Mouse (Mus musculus): Measurements from ENCODE around the gene Angptl7. TPM values are rescaled to one million over a fixed set of nuclear protein-coding genes. Genes with fewer than 3 reads are reported as not detected.

Angptl7 gene
- polyA plus RNA-seq, 1 experiment from 2014 or later: 0.37 TPM

GRCm38 (mm10) chr4:148490502-148490901 is 9.8 kb downstream of the Angptl7 start:
- Histone ChIP-seq H3K27me3 (replicated peaks) (no peaks in the 10 kb centered on the region), H3K4me3 (no peak overlapping the region), H3K4me2 (no peak overlapping the region), H3K9ac (no peak overlapping the region), H3K27ac (no peak overlapping the region), H3K36me3 (peaks cover 93% of the 10 kb centered on the region), H3K4me1 (0 out of 2 replicates have a peak, but pooled peaks cover 7% of the 10 kb centered on the region), H3K9me3 (replicated peaks) (no peaks in the 10 kb centered on the region)
- WGBS (ENCODE audit: insufficient replicate concordance): 78% methylated on average over 6 of the region's 6 CpGs
- no peak for ATAC-seq

GRCm38 (mm10) chr4:148487841-148488240 is 12.4 kb downstream of the Angptl7 start:
- no peak overlapping the region for H3K4me3 ChIP-seq
- H3K9me3 ChIP-seq (replicated peaks): no peaks in the 10 kb centered on the region
- H3K9ac ChIP-seq: no peak overlapping the region
- peaks cover 96% of the 10 kb centered on the region for H3K36me3 ChIP-seq
- H3K27ac ChIP-seq: no peak overlapping the region
- no peak overlapping the region for H3K4me2 ChIP-seq
- H3K27me3 ChIP-seq (replicated peaks): no peaks in the 10 kb centered on the region
- no peak for ATAC-seq
- H3K4me1 ChIP-seq: no peaks in the 10 kb centered on the region
- 65% methylated on average over 2 of the region's 2 CpGs for WGBS (ENCODE audit: insufficient replicate concordance)

DNA sequence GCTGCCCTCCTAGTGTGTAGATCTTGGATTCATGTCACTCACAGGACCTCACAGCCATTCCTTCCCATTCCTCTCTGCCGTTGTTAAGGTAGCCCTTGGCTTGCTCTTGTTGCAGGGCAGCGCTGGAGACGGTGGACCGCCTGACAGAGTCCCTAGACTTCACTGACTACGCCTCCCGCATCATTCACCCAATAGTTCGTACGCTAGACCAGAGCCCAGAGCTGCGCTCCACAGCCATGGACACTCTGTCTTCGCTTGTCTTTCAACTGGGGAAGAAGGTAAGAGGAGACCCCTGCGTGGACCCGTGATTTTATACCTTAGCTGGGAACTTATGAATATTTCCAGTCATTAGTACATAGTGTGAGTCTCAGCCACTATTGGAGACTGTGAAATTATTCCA is 15.7 kb downstream of the Angptl7 start:
- no peak overlapping the region for H3K9ac ChIP-seq
- peaks cover 95% of the 10 kb centered on the region for H3K36me3 ChIP-seq
- no peak overlapping the region for H3K4me3 ChIP-seq
- no peak for ATAC-seq
- H3K27ac ChIP-seq: no peak overlapping the region
- H3K27me3 ChIP-seq (replicated peaks): no peaks in the 10 kb centered on the region
- no peaks in the 10 kb centered on the region for H3K9me3 ChIP-seq (replicated peaks)
- H3K4me2 ChIP-seq: no peak overlapping the region
- no peaks in the 10 kb centered on the region for H3K4me1 ChIP-seq
- WGBS (ENCODE audit: insufficient replicate concordance): 90% methylated on average over 12 of the region's 12 CpGs

- no peak for ATAC-seq
- no peak overlapping the region for H3K4me3 ChIP-seq
- H3K36me3 ChIP-seq: peaks cover 95% of the 10 kb centered on the region
- WGBS (ENCODE audit: insufficient replicate concordance): 83% methylated on average over 2 of the region's 2 CpGs
- no peak overlapping the region for H3K27ac ChIP-seq
- no peaks in the 10 kb centered on the region for H3K9me3 ChIP-seq (replicated peaks)
- H3K27me3 ChIP-seq (replicated peaks): no peaks in the 10 kb centered on the region
- H3K4me2 ChIP-seq: no peak overlapping the region
- H3K9ac ChIP-seq: no peak overlapping the region
- no peaks in the 10 kb centered on the region for H3K4me1 ChIP-seq
Measured at GRCm38 (mm10) chr4:148481557-148482168, 18.6 kb downstream of the Angptl7 start.

DNA sequence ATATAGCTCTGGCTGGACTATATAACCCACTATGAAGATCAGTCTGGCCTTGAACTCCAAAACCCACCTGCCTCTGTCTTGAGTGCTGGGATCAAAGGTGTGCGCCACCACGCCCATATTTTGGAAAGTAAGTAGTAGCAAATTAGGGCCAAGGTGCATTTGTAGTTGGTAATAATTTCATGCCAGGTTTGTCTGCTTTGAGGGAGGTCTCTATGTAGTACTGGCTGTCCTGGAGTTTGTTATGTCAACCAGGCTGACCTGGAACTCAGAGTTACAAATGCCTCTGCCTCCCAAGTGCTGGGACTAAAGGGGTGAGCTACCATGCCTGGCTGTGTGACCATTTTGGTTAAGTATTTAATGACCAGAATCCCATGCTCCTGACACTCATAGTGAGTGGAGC is 20.0 kb downstream of the Angptl7 start:
- 96% methylated on average over 2 of the region's 2 CpGs for WGBS (ENCODE audit: insufficient replicate concordance)
- H3K27me3 ChIP-seq (replicated peaks): no peaks in the 10 kb centered on the region
- H3K27ac ChIP-seq: no peak overlapping the region
- H3K4me1 ChIP-seq: no peaks in the 10 kb centered on the region
- H3K4me2 ChIP-seq: no peak overlapping the region
- H3K9ac ChIP-seq: no peak overlapping the region
- H3K9me3 ChIP-seq (replicated peaks): no peaks in the 10 kb centered on the region
- ATAC-seq: no peak
- H3K36me3 ChIP-seq: peaks cover 95% of the 10 kb centered on the region
- H3K4me3 ChIP-seq: no peak overlapping the region

DNA sequence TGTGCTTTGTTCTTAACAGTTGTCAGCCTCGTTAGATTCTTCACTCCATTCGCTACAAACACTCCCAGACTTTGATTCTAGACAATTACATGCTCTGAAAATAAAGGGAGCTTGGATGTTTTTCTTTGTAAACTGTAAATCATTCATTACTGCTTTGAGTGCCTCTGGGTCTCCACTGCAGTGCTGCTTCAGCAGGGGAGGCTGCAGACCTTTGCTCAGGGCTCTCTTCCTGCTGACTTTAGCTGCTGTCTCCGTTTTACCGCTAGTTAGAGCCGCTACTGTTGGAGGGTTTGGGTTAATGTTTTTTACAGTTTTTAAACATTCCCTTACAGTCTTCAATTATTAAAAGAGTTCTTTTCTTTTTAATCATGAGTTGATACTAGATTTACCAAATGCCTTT is 26.8 kb downstream of the Angptl7 start:
- no peak for ATAC-seq
- Histone ChIP-seq H3K9me3 (replicated peaks) (no peaks in the 10 kb centered on the region), H3K27ac (no peak overlapping the region), H3K9ac (no peak overlapping the region), H3K27me3 (replicated peaks) (no peaks in the 10 kb centered on the region), H3K36me3 (peaks cover 96% of the 10 kb centered on the region), H3K4me2 (no peak overlapping the region), H3K4me1 (no peaks in the 10 kb centered on the region), H3K4me3 (no peak overlapping the region)
- 91% methylated on average over 5 of the region's 5 CpGs for WGBS (ENCODE audit: insufficient replicate concordance)

GRCm38 (mm10) chr4:148472436-148473174 is 27.7 kb downstream of the Angptl7 start:
- Histone ChIP-seq H3K9ac (no peak overlapping the region), H3K27ac (no peak overlapping the region), H3K4me3 (no peak overlapping the region), H3K9me3 (replicated peaks) (no peaks in the 10 kb centered on the region), H3K36me3 (peaks cover 97% of the 10 kb centered on the region), H3K4me1 (no peaks in the 10 kb centered on the region), H3K4me2 (no peak overlapping the region), H3K27me3 (replicated peaks) (no peaks in the 10 kb centered on the region)
- 85% methylated on average over 8 of the region's 8 CpGs for WGBS (ENCODE audit: insufficient replicate concordance)
- no peak for ATAC-seq

DNA sequence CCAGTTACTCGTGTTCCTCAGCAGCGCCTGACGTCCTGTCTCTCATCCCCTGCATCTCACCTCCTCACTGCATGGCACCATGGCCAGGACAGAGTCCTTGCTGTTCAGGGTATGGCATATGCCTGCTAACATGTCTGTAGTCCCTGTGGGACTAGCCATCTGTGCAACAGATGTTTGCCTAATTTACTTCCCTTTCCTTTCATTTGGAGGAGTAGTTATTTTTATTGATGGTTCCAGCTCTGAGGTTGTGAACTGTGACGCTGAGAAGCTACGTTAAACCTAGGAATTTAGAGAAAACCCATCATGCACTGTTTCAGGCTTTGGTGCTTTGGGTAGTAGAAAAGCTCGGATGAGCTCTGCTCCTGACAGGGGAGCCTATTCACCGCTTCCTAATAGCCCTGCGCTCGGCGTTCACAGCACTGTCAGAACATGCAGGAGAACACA is 28.9 kb downstream of the Angptl7 start:
- no peak overlapping the region for H3K27ac ChIP-seq
- 91% methylated on average over 10 of the region's 10 CpGs for WGBS (ENCODE audit: insufficient replicate concordance)
- H3K9ac ChIP-seq: no peak overlapping the region
- no peaks in the 10 kb centered on the region for H3K27me3 ChIP-seq (replicated peaks)
- no peak overlapping the region for H3K4me3 ChIP-seq
- no peak for ATAC-seq
- H3K36me3 ChIP-seq: peaks cover 96% of the 10 kb centered on the region
- H3K4me1 ChIP-seq: no peaks in the 10 kb centered on the region
- no peaks in the 10 kb centered on the region for H3K9me3 ChIP-seq (replicated peaks)
- no peak overlapping the region for H3K4me2 ChIP-seq

DNA sequence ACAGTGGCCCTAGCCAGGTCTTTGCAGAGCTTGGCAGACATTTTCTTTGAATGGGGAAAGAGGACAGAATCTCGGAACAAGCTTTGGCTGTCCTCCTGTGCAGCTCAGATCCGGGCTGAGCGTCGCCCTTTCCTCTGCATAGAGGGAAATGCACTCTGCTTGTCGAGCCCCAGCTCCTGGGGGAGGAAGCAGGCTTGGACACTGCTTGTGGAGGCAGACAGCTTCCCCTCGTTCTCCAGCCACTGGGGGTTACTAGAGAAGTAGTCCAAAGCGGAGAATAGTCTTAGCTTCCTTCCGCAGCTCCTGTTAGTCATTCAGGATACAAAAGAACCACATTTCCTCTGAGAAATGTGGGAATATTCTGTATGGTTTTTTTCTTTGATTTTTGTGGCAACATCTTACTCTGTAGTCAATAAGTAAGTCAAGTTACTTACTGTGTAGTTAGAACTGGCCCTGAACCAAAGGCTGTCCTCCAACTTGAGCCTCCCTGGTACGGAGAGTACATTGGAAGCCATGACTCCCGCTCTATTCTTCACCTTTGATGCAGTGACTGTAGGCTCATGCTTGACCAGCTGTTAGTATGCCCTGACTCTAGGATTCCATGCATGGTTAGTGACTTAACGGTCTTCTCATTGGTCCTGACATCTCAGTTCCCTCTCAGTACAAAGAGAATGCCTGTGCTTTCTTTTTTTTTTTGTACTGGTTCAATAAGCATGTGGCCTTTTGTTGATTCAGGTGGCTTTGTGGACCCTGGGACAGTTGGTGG is 30.6 kb downstream of the Angptl7 start:
- H3K9ac ChIP-seq: no peak overlapping the region
- 84% methylated on average over 11 of the region's 11 CpGs for WGBS (ENCODE audit: insufficient replicate concordance)
- H3K27me3 ChIP-seq (replicated peaks): no peaks in the 10 kb centered on the region
- no peak overlapping the region for H3K4me2 ChIP-seq
- ATAC-seq: no peak
- no peak overlapping the region for H3K27ac ChIP-seq
- peaks cover 96% of the 10 kb centered on the region for H3K36me3 ChIP-seq
- no peaks in the 10 kb centered on the region for H3K9me3 ChIP-seq (replicated peaks)
- H3K4me1 ChIP-seq: no peaks in the 10 kb centered on the region
- no peak overlapping the region for H3K4me3 ChIP-seq

- no peaks in the 10 kb centered on the region for H3K4me1 ChIP-seq
- H3K9ac ChIP-seq: no peak overlapping the region
- H3K27ac ChIP-seq: no peak overlapping the region
- H3K27me3 ChIP-seq (replicated peaks): no peaks in the 10 kb centered on the region
- no peak overlapping the region for H3K4me2 ChIP-seq
- ATAC-seq: no peak
- H3K9me3 ChIP-seq (replicated peaks): no peaks in the 10 kb centered on the region
- WGBS (ENCODE audit: insufficient replicate concordance): 91% methylated on average over 10 of the region's 10 CpGs
- peaks cover 98% of the 10 kb centered on the region for H3K36me3 ChIP-seq
- no peak overlapping the region for H3K4me3 ChIP-seq
Measured at GRCm38 (mm10) chr4:148468396-148468795, 31.9 kb downstream of the Angptl7 start.

GRCm38 (mm10) chr4:148466511-148467079 is 33.7 kb downstream of the Angptl7 start:
- Histone ChIP-seq H3K4me1 (no peaks in the 10 kb centered on the region), H3K9ac (no peak overlapping the region), H3K27me3 (replicated peaks) (no peaks in the 10 kb centered on the region), H3K27ac (no peak overlapping the region), H3K4me2 (no peak overlapping the region), H3K36me3 (peaks cover 98% of the 10 kb centered on the region), H3K9me3 (replicated peaks) (no peaks in the 10 kb centered on the region), H3K4me3 (no peak overlapping the region)
- no peak for ATAC-seq
- WGBS (ENCODE audit: insufficient replicate concordance): 85% methylated on average over 5 of the region's 5 CpGs

DNA sequence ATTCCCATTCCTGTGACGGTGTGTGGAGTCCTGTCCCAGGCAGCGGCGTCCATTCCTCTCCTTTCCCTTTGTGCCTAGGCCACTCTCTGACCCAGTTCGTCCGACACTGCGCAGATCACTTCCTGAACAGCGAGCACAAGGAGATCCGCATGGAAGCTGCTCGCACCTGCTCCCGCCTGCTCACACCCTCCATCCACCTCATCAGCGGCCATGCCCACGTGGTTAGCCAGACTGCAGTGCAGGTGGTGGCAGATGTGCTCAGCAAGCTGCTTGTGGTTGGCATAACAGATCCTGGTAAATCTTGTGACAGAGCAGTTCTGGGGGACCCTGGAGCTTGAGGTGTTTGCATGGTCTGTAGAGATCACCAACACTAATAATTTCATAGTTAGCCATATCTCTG is 35.4 kb downstream of the Angptl7 start:
- no peak overlapping the region for H3K4me2 ChIP-seq
- H3K9ac ChIP-seq: no peak overlapping the region
- H3K27me3 ChIP-seq (replicated peaks): no peaks in the 10 kb centered on the region
- 91% methylated on average over 12 of the region's 12 CpGs for WGBS (ENCODE audit: insufficient replicate concordance)
- H3K9me3 ChIP-seq (replicated peaks): no peaks in the 10 kb centered on the region
- no peak overlapping the region for H3K27ac ChIP-seq
- peaks cover 98% of the 10 kb centered on the region for H3K36me3 ChIP-seq
- no peak overlapping the region for H3K4me3 ChIP-seq
- no peak for ATAC-seq
- no peaks in the 10 kb centered on the region for H3K4me1 ChIP-seq
